ENCODE assay signal across 7 mouse cellular contexts in genomic region chr15:6909669-6910068, GRCm38 (mm10). TPM values are rescaled to one million over a fixed set of nuclear protein-coding genes. Genes with fewer than 3 reads are reported as not detected.
DNase-seq lines count a peak whose midpoint lies in the region; ATAC-seq lines count a peak whose summit lies in the region.

No protein-coding gene starts in this region.

- H3K4me3 ChIP-seq in embryonic facial prominence, embryonic 12.5 days: no peak overlapping the region
- no peak overlapping the region for H3K4me3 ChIP-seq in limb, embryonic 12.5 days (replicated peaks)
- no peak overlapping the region for H3K4me3 ChIP-seq in midbrain, embryonic 15.5 days

- H3K36me3 ChIP-seq in embryonic facial prominence, embryonic 12.5 days: no peaks in the 10 kb centered on the region
- no peaks in the 10 kb centered on the region for H3K36me3 ChIP-seq in limb, embryonic 12.5 days
- H3K36me3 ChIP-seq in midbrain, embryonic 15.5 days (replicated peaks): no peaks in the 10 kb centered on the region

- 4% methylated on average over 11 of the region's 11 CpGs for WGBS in embryonic facial prominence, embryonic 12.5 days
- WGBS in limb, embryonic 12.5 days: 6% methylated on average over 11 of the region's 11 CpGs
- 4% methylated on average over 11 of the region's 11 CpGs for WGBS in midbrain, embryonic 15.5 days

- H3K9ac ChIP-seq in embryonic facial prominence, embryonic 12.5 days: no peak overlapping the region
- H3K9ac ChIP-seq in limb, embryonic 12.5 days (replicated peaks): no peak overlapping the region
- H3K9ac ChIP-seq in midbrain, embryonic 15.5 days: 0 out of 2 replicates have a peak overlapping the region, but pooled peaks have one; percentile 21

- H3K9me3 ChIP-seq in embryonic facial prominence, embryonic 12.5 days: no peaks in the 10 kb centered on the region
- no peaks in the 10 kb centered on the region for H3K9me3 ChIP-seq in limb, embryonic 12.5 days
- H3K9me3 ChIP-seq in midbrain, embryonic 15.5 days: no peaks in the 10 kb centered on the region

- no peak overlapping the region for H3K27ac ChIP-seq in embryonic facial prominence, embryonic 12.5 days
- H3K27ac ChIP-seq in limb, embryonic 12.5 days: no peak overlapping the region
- no peak overlapping the region for H3K27ac ChIP-seq in midbrain, embryonic 15.5 days

- H3K4me1 ChIP-seq in embryonic facial prominence, embryonic 12.5 days: no peaks in the 10 kb centered on the region; the same call in 1 of the 2 replicates
- peaks cover 9% of the 10 kb centered on the region for H3K4me1 ChIP-seq in limb, embryonic 12.5 days (replicated peaks)
- peaks cover 4% of the 10 kb centered on the region for H3K4me1 ChIP-seq in midbrain, embryonic 15.5 days

- H3K4me2 ChIP-seq in embryonic facial prominence, embryonic 12.5 days (replicated peaks): no peak overlapping the region; the same call in 1 of the 2 replicates
- H3K4me2 ChIP-seq in limb, embryonic 12.5 days: peak overlapping the region; percentile 39
- peak overlapping the region; percentile 41 for H3K4me2 ChIP-seq in midbrain, embryonic 15.5 days

- DNase-seq in adrenal gland, postnatal 14 days: peak; percentile 93
- peak; percentile 93 for DNase-seq in heart, adult 8-10 months (ENCODE audit: low spot score)
- peak; percentile 81 to 87 for DNase-seq in kidney, adult 8-10 months
- peak; percentile 65 to 77 for DNase-seq in spleen, adult 18-20 months

- no peaks in the 10 kb centered on the region for H3K27me3 ChIP-seq in embryonic facial prominence, embryonic 12.5 days
- peaks cover 11% of the 10 kb centered on the region; the same call in 1 of the 2 replicates for H3K27me3 ChIP-seq in limb, embryonic 12.5 days
- no peaks in the 10 kb centered on the region for H3K27me3 ChIP-seq in midbrain, embryonic 15.5 days (replicated peaks)

- peak; percentile 88 for ATAC-seq in embryonic facial prominence, embryonic 12.5 days (ENCODE audit: insufficient number of reproducible peaks, insufficient read depth, low FRiP score, low TSS enrichment)
- ATAC-seq in limb, embryonic 12.5 days (ENCODE audit: insufficient number of reproducible peaks, insufficient read depth, low FRiP score, low TSS enrichment, low read depth): peak; percentile 91
- peak; percentile 96 for ATAC-seq in midbrain, embryonic 15.5 days (replicated peaks)

RNA-seq across cellular contexts. Expression of gene Osmr, which starts 34.9 kb away (rescaled TPM):
- 5.8 and 12.1 TPM in 2 replicates for total RNA-seq in adrenal gland, postnatal 14 days (2021)
- polyA plus RNA-seq in embryonic facial prominence, embryonic 12.5 days (2016; fragmentation: Nextera tagmentation; extraction: Ambion mirVana): 0.20 and 0.32 TPM in 2 replicates
- total RNA-seq in heart, adult 8-10 months (2022): 10 to 100 TPM in 1 of 4 experiments, 1 to 10 TPM in 3; 8.9 to 11.7 (median 9.3) TPM
- polyA plus RNA-seq in limb, embryonic 12.5 days (2016; fragmentation: Nextera tagmentation; extraction: Ambion mirVana): 0.74 and 0.76 TPM in 2 replicates
- polyA plus RNA-seq in midbrain, embryonic 15.5 days (2015; fragmentation: Nextera tagmentation; extraction: Ambion mirVana): 1.6 and 1.7 TPM in 2 replicates
